Mouse (Mus musculus) lung, postnatal 0 days (tissue): Measurements from ENCODE around the gene Lfng. TPM values are rescaled to one million over a fixed set of nuclear protein-coding genes. Genes with fewer than 3 reads are reported as not detected.
A peak's percentile ranks its signal among the peaks of the same experiment; 100 is the strongest.

Experiments
- ATAC-seq: fragments of 200-750 bp; cut with Nextera tagmentation; 2 replicates; pipeline ENCODE4 v1.8.0; 2017; ENCODE audit warnings: moderate library complexity
- DNase-seq: peaks from one replicate; pipeline ENCODE4 v3.0.0-alpha.2; 2016; ENCODE audit warnings: low spot score
- H3K27ac ChIP-seq: fragments of 300-500 bp; sonication (generic); 2 replicates; pipeline ENCODE4 v1.5.1; 2014; ENCODE audit warnings: antibody characterized with exemption, mild to moderate bottlenecking, low read length, mixed read lengths
- H3K27me3 ChIP-seq: fragments of 300-500 bp; sonication (generic); replicated peaks from 2 replicates; pipeline ENCODE4 v1.6.1; 2014; ENCODE audit warnings: low read length, mixed read lengths; ENCODE audit not compliant: insufficient read depth
- H3K36me3 ChIP-seq: fragments of 300-500 bp; sonication (generic); 2 replicates; pipeline ENCODE4 v1.6.1; 2014; ENCODE audit warnings: low read length, mixed read lengths; ENCODE audit not compliant: insufficient read depth
- H3K4me1 ChIP-seq: fragments of 300-500 bp; sonication (generic); 2 replicates; pipeline ENCODE4 v1.6.1; 2014; ENCODE audit warnings: antibody characterized with exemption, low read depth, low read length, mixed read lengths; ENCODE audit not compliant: insufficient read depth
- H3K4me2 ChIP-seq: fragments of 300-500 bp; sonication (generic); replicated peaks from 2 replicates; pipeline ENCODE4 v1.6.1; 2014; ENCODE audit warnings: low read depth, mild to moderate bottlenecking, low read length, moderate library complexity, mixed read lengths
- H3K4me3 ChIP-seq: fragments of 300-500 bp; sonication (generic); 2 replicates; pipeline ENCODE4 v1.5.1; 2014; ENCODE audit warnings: low read depth, low read length
- H3K9ac ChIP-seq: fragments of 300-500 bp; sonication (generic); replicated peaks from 2 replicates; pipeline ENCODE4 v1.6.1; 2014; ENCODE audit warnings: low read depth, mild to moderate bottlenecking
- H3K9me3 ChIP-seq: fragments of 300-500 bp; sonication (generic); 2 replicates; pipeline ENCODE4 v1.6.1; 2016; ENCODE audit warnings: low read length, mixed read lengths
- CTCF ChIP-seq: IDR thresholded peaks from 2 replicates; pipeline ENCODE4 v1.5.1; 2016; ENCODE audit warnings: antibody characterized with exemption, mild to moderate bottlenecking
- EP300 ChIP-seq: IDR thresholded peaks from 2 replicates; pipeline ENCODE4 v1.6.1; 2016; ENCODE audit warnings: antibody characterized with exemption, mild to moderate bottlenecking, control low read depth
- WGBS: fragments of 180-500 bp; shearing (Covaris S2); extraction: QIAGEN DNeasy Blood & Tissue Kit; methylation state at CpG from one replicate; pipeline ENCODE4 v1.1.7; 2014; 5-methylcytosine and 5-hydroxymethylcytosine counted together
- polyA plus RNA-seq: library from polyadenylated mRNA; unstranded; fragments of >200 nt; fragmentation: Nextera tagmentation; extraction: Ambion mirVana; gene quantifications from 2 replicates; pipeline ENCODE4 v1.2.1, GENCODE M21; 2015

The Lfng gene
- polyA plus RNA-seq, 1 experiment from 2014 or later = 23.1 TPM

- TF ChIP-seq CTCF (no peak), EP300 (no peak)
- H3K27me3 ChIP-seq = no peaks in the 10 kb centered on the region
- H3K4me2 ChIP-seq = peak overlapping the region; percentile 87
- no peak overlapping the region for H3K27ac ChIP-seq
- peaks cover 26% of the 10 kb centered on the region for H3K4me1 ChIP-seq
- H3K9ac ChIP-seq = no peak overlapping the region
- WGBS = 4% methylated on average over 24 of the region's 26 CpGs
- H3K4me3 ChIP-seq = peak overlapping the region; percentile 86
- no peaks in the 10 kb centered on the region for H3K9me3 ChIP-seq
- DNase-seq (peak; percentile 99), ATAC-seq (peak; percentile 95)
- no peaks in the 10 kb centered on the region; the same call in 1 of the 2 replicates for H3K36me3 ChIP-seq
These were observed 42.1 kb downstream of the Lfng start for GRCm38 (mm10) chr5:140649101-140649667.

GRCm38 (mm10) chr5:140649881-140650414, 42.8 kb downstream of the Lfng start:
- Histone ChIP-seq H3K36me3 (no peaks in the 10 kb centered on the region; the same call in 1 of the 2 replicates), H3K9me3 (no peaks in the 10 kb centered on the region), H3K4me1 (peaks cover 26% of the 10 kb centered on the region), H3K9ac (no peak overlapping the region), H3K27me3 (no peaks in the 10 kb centered on the region), H3K4me3 (no peak overlapping the region), H3K27ac (no peak overlapping the region), H3K4me2 (no peak overlapping the region)
- ATAC-seq = no peak
- no peak for DNase-seq
- TF ChIP-seq CTCF (no peak), EP300 (no peak)
- WGBS = 65% methylated on average over 7 of the region's 7 CpGs

GRCm38 (mm10) chr5:140651231-140651630, 44.1 kb downstream of the Lfng start:
- DNase-seq (no peak), ATAC-seq (no peak)
- Histone ChIP-seq H3K9ac (no peak overlapping the region), H3K4me2 (no peak overlapping the region), H3K4me3 (no peak overlapping the region), H3K9me3 (no peaks in the 10 kb centered on the region), H3K4me1 (peaks cover 18% of the 10 kb centered on the region), H3K27ac (no peak overlapping the region), H3K27me3 (no peaks in the 10 kb centered on the region), H3K36me3 (no peaks in the 10 kb centered on the region)
- WGBS = 56% methylated on average over 11 of the region's 11 CpGs
- TF ChIP-seq EP300 (peak; percentile 10; the same call in 1 of the 2 replicates), CTCF (no peak)

- H3K4me3 ChIP-seq = no peak overlapping the region
- no peak overlapping the region for H3K9ac ChIP-seq
- no peaks in the 10 kb centered on the region for H3K36me3 ChIP-seq
- ATAC-seq = no peak
- H3K9me3 ChIP-seq = no peaks in the 10 kb centered on the region
- peak; percentile 67 for DNase-seq
- 41% methylated on average over 7 of the region's 7 CpGs for WGBS
- H3K27ac ChIP-seq = no peak overlapping the region
- no peaks in the 10 kb centered on the region for H3K27me3 ChIP-seq
- H3K4me1 ChIP-seq = peaks cover 9% of the 10 kb centered on the region
- TF ChIP-seq CTCF (no peak), EP300 (no peak)
- no peak overlapping the region for H3K4me2 ChIP-seq
These were observed 45.5 kb downstream of the Lfng start for GRCm38 (mm10) chr5:140652587-140652986.

- DNase-seq (no peak), ATAC-seq (no peak)
- H3K36me3 ChIP-seq = no peaks in the 10 kb centered on the region
- no peaks in the 10 kb centered on the region for H3K9me3 ChIP-seq
- H3K9ac ChIP-seq = no peak overlapping the region
- TF ChIP-seq CTCF (no peak), EP300 (no peak)
- H3K4me2 ChIP-seq = no peak overlapping the region
- no peak overlapping the region for H3K27ac ChIP-seq
- H3K4me3 ChIP-seq = no peak overlapping the region
- H3K27me3 ChIP-seq = no peaks in the 10 kb centered on the region
- peaks cover 4% of the 10 kb centered on the region; the same call in 1 of the 2 replicates for H3K4me1 ChIP-seq
- WGBS = 76% methylated on average over 15 of the region's 15 CpGs
These were observed 47.2 kb downstream of the Lfng start for GRCm38 (mm10) chr5:140654096-140654845.

GRCm38 (mm10) chr5:140659607-140660272, 52.6 kb downstream of the Lfng start:
- H3K27me3 ChIP-seq = no peaks in the 10 kb centered on the region
- no peak overlapping the region for H3K4me2 ChIP-seq
- no peak overlapping the region for H3K27ac ChIP-seq
- WGBS = 50% methylated on average over 16 of the region's 16 CpGs
- DNase-seq (no peak), ATAC-seq (peak; percentile 27; the same call in 1 of the 2 replicates)
- H3K4me1 ChIP-seq = peaks cover 3% of the 10 kb centered on the region; the same call in 1 of the 2 replicates
- no peaks in the 10 kb centered on the region for H3K9me3 ChIP-seq
- TF ChIP-seq CTCF (no peak), EP300 (no peak)
- no peak overlapping the region for H3K9ac ChIP-seq
- no peaks in the 10 kb centered on the region for H3K36me3 ChIP-seq
- H3K4me3 ChIP-seq = no peak overlapping the region
